Mouse (Mus musculus): ENCODE measurements around the gene E430018J23Rik. TPM values are rescaled to one million over a fixed set of nuclear protein-coding genes. Genes with fewer than 3 reads are reported as not detected.
A peak's percentile ranks its signal among the peaks of the same experiment; 100 is the strongest.
"Not testable (repeated sequence)": the region's sequence is repeated elsewhere in the genome, so short reads cannot be mapped to it uniquely, and the experiment has no call there.

The E430018J23Rik gene
- 8.5 and 9.4 TPM in 2 replicates for total RNA-seq (2021)
- long read RNA-seq, experiment 1, partial matches to known transcripts: 0 of 7 reads
- long read RNA-seq, experiment 1, other reads (novel, unspliced or antisense): 1 of 7 reads
- long read RNA-seq, experiment 2, partial matches to known transcripts: 0 of 3 reads
- long read RNA-seq, experiment 2, other reads (novel, unspliced or antisense): 0 of 3 reads

- peak; percentile 98 for DNase-seq
Observed at GRCm38 (mm10) chr7:127393157-127393943, at the start of gene E430018J23Rik. E430018J23Rik (minus strand) TSS chr7:127393629.

GRCm38 (mm10) chr7:127437724-127438123 lies 44.3 kb upstream of the E430018J23Rik start:
- DNase-seq: peak; percentile 29

- no peak for DNase-seq
Observed at GRCm38 (mm10) chr7:127435206-127435605, 41.8 kb upstream of the E430018J23Rik start.

- DNase-seq: no peak
Observed at GRCm38 (mm10) chr7:127426354-127426753, 32.9 kb upstream of the E430018J23Rik start.

- DNase-seq: no peak
Observed at GRCm38 (mm10) chr7:127425911-127426310, 32.5 kb upstream of the E430018J23Rik start.

- no peak for DNase-seq
Observed at GRCm38 (mm10) chr7:127425291-127425690, 31.9 kb upstream of the E430018J23Rik start.

GRCm38 (mm10) chr7:127422247-127422646 lies 28.8 kb upstream of the E430018J23Rik start:
- peak; percentile 69 for DNase-seq

GRCm38 (mm10) chr7:127421388-127422191 lies 28.2 kb upstream of the E430018J23Rik start, which contains the start of gene Zfp688:
Zfp688 (minus strand) TSS chr7:127422068.
- DNase-seq: peak; percentile 98

- no peak for DNase-seq
Observed at GRCm38 (mm10) chr7:127411418-127411817, 18.0 kb upstream of the E430018J23Rik start.

GRCm38 (mm10) chr7:127406002-127406987 lies 12.9 kb upstream of the E430018J23Rik start, which contains the start of gene Zfp764:
Zfp764 (minus strand) TSS chr7:127406822.
- peak; percentile 92 for DNase-seq

GRCm38 (mm10) chr7:127404101-127404500 lies 10.7 kb upstream of the E430018J23Rik start:
- DNase-seq: not testable (repeated sequence)

GRCm38 (mm10) chr7:127402980-127403379 lies 9.6 kb upstream of the E430018J23Rik start:
- DNase-seq: no peak

- DNase-seq: no peak
Observed at GRCm38 (mm10) chr7:127400355-127400754, 6.9 kb upstream of the E430018J23Rik start.

- no peak for DNase-seq
Observed at GRCm38 (mm10) chr7:127393944-127394333, 510 bp upstream of the E430018J23Rik start.

- DNase-seq: no peak
Observed at GRCm38 (mm10) chr7:127392251-127392824, 1.1 kb downstream of the E430018J23Rik start.

GRCm38 (mm10) chr7:127391538-127391937 lies 1.9 kb downstream of the E430018J23Rik start:
- no peak for DNase-seq

GRCm38 (mm10) chr7:127390306-127390705 lies 3.1 kb downstream of the E430018J23Rik start:
- no peak for DNase-seq

- DNase-seq: not testable (repeated sequence)
Observed at GRCm38 (mm10) chr7:127388201-127388600, 5.2 kb downstream of the E430018J23Rik start.

- DNase-seq: peak; percentile 94
Observed at GRCm38 (mm10) chr7:127386641-127387392, 6.6 kb downstream of the E430018J23Rik start, which contains the start of gene 9130019O22Rik. 9130019O22Rik (minus strand) TSS chr7:127387166.

- not testable (repeated sequence) for DNase-seq
Observed at GRCm38 (mm10) chr7:127385560-127385959, 7.9 kb downstream of the E430018J23Rik start.

All from adrenal gland, postnatal 14 days (tissue).